Mouse (Mus musculus) myocyte (in vitro differentiated cells): ENCODE measurements around the gene Pkig. TPM values are rescaled to one million over a fixed set of nuclear protein-coding genes. Genes with fewer than 3 reads are reported as not detected.
"Not testable (repeated sequence)": the region's sequence is repeated elsewhere in the genome, so short reads cannot be mapped to it uniquely, and the experiment has no call there.

ENCODE experiments used
- H3K27me3 ChIP-seq: one replicate; pipeline ENCODE4 v1.6.1; 2011; ENCODE audit not compliant: control insufficient read depth, insufficient read depth, insufficient read length
- H3K36me3 ChIP-seq: one replicate; pipeline ENCODE4 v1.6.1; 2011; ENCODE audit not compliant: control insufficient read depth, insufficient read depth
- H3K4me2 ChIP-seq: one replicate; pipeline ENCODE4 v1.6.1; 2011; ENCODE audit warnings: low read depth, control low read depth
- H3K4me3 ChIP-seq: one replicate; pipeline ENCODE4 v1.5.1; 2011; ENCODE audit warnings: mild to moderate bottlenecking, control low read depth, moderate library complexity
- H3K79me2 ChIP-seq: one replicate; pipeline ENCODE4 v1.6.1; 2011; ENCODE audit not compliant: control insufficient read depth, insufficient read depth
- H3ac ChIP-seq: one replicate; pipeline ENCODE4 v1.6.1; 2011; ENCODE audit not compliant: control insufficient read depth, insufficient read length
- CEBPB ChIP-seq: IDR thresholded peaks from 2 replicates; pipeline ENCODE4 v1.6.1; 2011; ENCODE audit warnings: mild to moderate bottlenecking, moderate library complexity; ENCODE audit not compliant: poor library complexity, insufficient read depth, severe bottlenecking
- E2F4 ChIP-seq: IDR thresholded peaks from one replicate; pipeline ENCODE4 v1.6.1; 2011; ENCODE audit warnings: mild to moderate bottlenecking, control low read depth, moderate library complexity; ENCODE audit not compliant: insufficient read depth
- MAX ChIP-seq: IDR thresholded peaks from one replicate; pipeline ENCODE4 v1.6.1; 2011; ENCODE audit warnings: low read depth, mild to moderate bottlenecking, control low read depth
- MYOD1 ChIP-seq, 3 experiments: IDR thresholded peaks; one replicate each; pipeline ENCODE4 v1.6.1; 2011; ENCODE audit warnings: control low read depth in 2 of 3, low read depth in 2 of 3, mild to moderate bottlenecking in 2 of 3, moderate library complexity in 1 of 3; ENCODE audit not compliant: insufficient read length in 2 of 3, control insufficient read depth in 1 of 3
- MYOG ChIP-seq, 3 experiments: IDR thresholded peaks; one replicate each; pipeline ENCODE4 v1.6.1; 2011; ENCODE audit warnings: control low read depth in 2 of 3, low read depth in 2 of 3, mild to moderate bottlenecking in 2 of 3; ENCODE audit not compliant: insufficient read length in 2 of 3, control insufficient read depth in 1 of 3, insufficient read depth in 1 of 3
- POLR2A ChIP-seq: IDR thresholded peaks from one replicate; pipeline ENCODE4 v1.6.1; 2011; ENCODE audit warnings: low read depth, mild to moderate bottlenecking, control low read depth, moderate library complexity; ENCODE audit not compliant: insufficient read length
- POLR2AphosphoS2 ChIP-seq: IDR thresholded peaks from one replicate; pipeline ENCODE4 v1.6.1; 2011; ENCODE audit warnings: low read depth, control low read depth; ENCODE audit not compliant: insufficient read length
- REST ChIP-seq: IDR thresholded peaks from one replicate; pipeline ENCODE4 v1.6.1; 2011; ENCODE audit warnings: mild to moderate bottlenecking, control low read depth, moderate library complexity; ENCODE audit not compliant: insufficient read depth, insufficient read length
- SRF ChIP-seq: IDR thresholded peaks from one replicate; pipeline ENCODE4 v1.6.1; 2011; ENCODE audit warnings: low read depth; ENCODE audit not compliant: control insufficient read depth, insufficient read length
- TCF12 ChIP-seq: IDR thresholded peaks from one replicate; pipeline ENCODE4 v1.6.1; 2011; ENCODE audit warnings: mild to moderate bottlenecking, control low read depth; ENCODE audit not compliant: poor library complexity, insufficient read depth, severe bottlenecking
- TCF3 ChIP-seq: IDR thresholded peaks from one replicate; pipeline ENCODE4 v1.6.1; 2011; ENCODE audit warnings: low read depth, control low read depth; ENCODE audit not compliant: insufficient read length
- USF1 ChIP-seq: IDR thresholded peaks from one replicate; pipeline ENCODE4 v1.6.1; 2011; ENCODE audit warnings: low read depth, mild to moderate bottlenecking, control low read depth, moderate library complexity
- polyA plus RNA-seq: library from polyadenylated mRNA; unstranded; fragments of >200 nt; fragmentation: generic; extraction: Trizol; gene quantifications from one replicate; pipeline ENCODE4 v1.2.1, GENCODE M21; 2012; ENCODE audit warnings: missing spikeins

Pkig gene
- polyA plus RNA-seq, 1 experiment = 799 TPM

GRCm38 (mm10) chr2:163615906-163616651 lies 42.1 kb upstream of the Pkig start:
- peaks cover 57% of the 10 kb centered on the region for H3K36me3 ChIP-seq

GRCm38 (mm10) chr2:163616652-163617227 lies 41.4 kb upstream of the Pkig start:
- TF ChIP-seq POLR2AphosphoS2 = peak; percentile 47
- TF ChIP-seq USF1 = no peak
- no peak overlapping the region for H3K4me2 ChIP-seq
- no peak overlapping the region for H3K4me3 ChIP-seq
- H3K79me2 ChIP-seq = no peaks in the 10 kb centered on the region
- H3ac ChIP-seq = no peak overlapping the region
- H3K27me3 ChIP-seq = no peaks in the 10 kb centered on the region
- peaks cover 57% of the 10 kb centered on the region for H3K36me3 ChIP-seq

More at GRCm38 (mm10) chr2:163615906-163616651, 42.1 kb upstream of the Pkig start:
- Histone ChIP-seq H3K4me3 (no peak overlapping the region), H3K79me2 (no peaks in the 10 kb centered on the region), H3K4me2 (no peak overlapping the region), H3K27me3 (no peaks in the 10 kb centered on the region), H3ac (no peak overlapping the region)
- TF ChIP-seq REST (no peak), TCF3 (no peak), MAX (no peak), E2F4 (no peak), TCF12 (no peak), POLR2A (peak; percentile 19), USF1 (no peak), MYOD1 (IDR thresholded peaks at IDR 0.05; ENCODE audit: control insufficient read depth in 1 of 3, insufficient read length in 2 of 3, low read depth in 2 of 3) (no peak), POLR2AphosphoS2 (peak; percentile 56)

- Histone ChIP-seq H3ac (no peak overlapping the region), H3K4me3 (no peak overlapping the region), H3K79me2 (no peaks in the 10 kb centered on the region), H3K4me2 (no peak overlapping the region), H3K36me3 (peaks cover 58% of the 10 kb centered on the region), H3K27me3 (no peaks in the 10 kb centered on the region)
- TF ChIP-seq REST (no peak), POLR2AphosphoS2 (peak; percentile 77)
Measured at GRCm38 (mm10) chr2:163617232-163617863, 40.8 kb upstream of the Pkig start.

- Histone ChIP-seq H3K79me2 (no peaks in the 10 kb centered on the region), H3ac (no peak overlapping the region), H3K27me3 (no peaks in the 10 kb centered on the region), H3K36me3 (peaks cover 56% of the 10 kb centered on the region), H3K4me2 (no peak overlapping the region), H3K4me3 (no peak overlapping the region)
- TF ChIP-seq TCF12 (no peak), POLR2AphosphoS2 (no peak), REST (no peak), E2F4 (no peak), MYOG (IDR thresholded peaks at IDR 0.05; ENCODE audit: control insufficient read depth in 1 of 3, insufficient read depth in 1 of 3, insufficient read length in 2 of 3, low read depth in 2 of 3) (no peak), MAX (no peak), USF1 (no peak), SRF (no peak), CEBPB (no peak), TCF3 (no peak), MYOD1 (IDR thresholded peaks at IDR 0.05; ENCODE audit: control insufficient read depth in 1 of 3, insufficient read length in 2 of 3, low read depth in 2 of 3) (no peak)
Measured at GRCm38 (mm10) chr2:163617874-163618273, 40.3 kb upstream of the Pkig start.

- Histone ChIP-seq H3K36me3 (peaks cover 61% of the 10 kb centered on the region), H3K27me3 (no peaks in the 10 kb centered on the region)
Measured at GRCm38 (mm10) chr2:163620451-163620850, 37.7 kb upstream of the Pkig start.

GRCm38 (mm10) chr2:163621401-163621800 lies 36.8 kb upstream of the Pkig start:
- not testable (repeated sequence) for H3K27me3 ChIP-seq, H3K79me2 ChIP-seq, H3K4me2 ChIP-seq, H3ac ChIP-seq, H3K4me3 ChIP-seq
- H3K36me3 ChIP-seq = peaks cover 70% of the 10 kb centered on the region

More at GRCm38 (mm10) chr2:163620451-163620850, 37.7 kb upstream of the Pkig start:
- Histone ChIP-seq H3K4me3 (no peak overlapping the region), H3K79me2 (no peaks in the 10 kb centered on the region), H3ac (no peak overlapping the region), H3K4me2 (no peak overlapping the region)
- no peak for TF ChIP-seq POLR2A
- TF ChIP-seq SRF = no peak
- TF ChIP-seq TCF3 = no peak
- no peak for TF ChIP-seq USF1
- TF ChIP-seq REST = no peak
- TF ChIP-seq MYOG (IDR thresholded peaks at IDR 0.05; ENCODE audit: control insufficient read depth in 1 of 3, insufficient read depth in 1 of 3, insufficient read length in 2 of 3, low read depth in 2 of 3) = no peak
- no peak for TF ChIP-seq TCF12
- TF ChIP-seq MAX = no peak
- no peak for TF ChIP-seq POLR2AphosphoS2
- no peak for TF ChIP-seq CEBPB
- TF ChIP-seq E2F4 = no peak
- TF ChIP-seq MYOD1 (IDR thresholded peaks at IDR 0.05; ENCODE audit: control insufficient read depth in 1 of 3, insufficient read length in 2 of 3, low read depth in 2 of 3) = no peak
